Mouse (Mus musculus) midbrain, embryonic 11.5 days (tissue): ENCODE data around the gene Olfr1223. TPM values are rescaled to one million over a fixed set of nuclear protein-coding genes. Genes with fewer than 3 reads are reported as not detected.
"Not testable (repeated sequence)": the region's sequence is repeated elsewhere in the genome, so short reads cannot be mapped to it uniquely, and the experiment has no call there.

Experiments
- ATAC-seq: fragments of 200-750 bp; cut with Nextera tagmentation; 2 replicates; pipeline ENCODE4 v1.8.0; 2017; ENCODE audit warnings: moderate TSS enrichment, moderate library complexity; ENCODE audit not compliant: low FRiP score
- DNase-seq: peaks from one replicate; pipeline ENCODE4 v3.0.0; 2015; ENCODE audit warnings: low spot score; ENCODE audit errors: missing footprints
- H3K27ac ChIP-seq: fragments of 300-500 bp; sonication (generic); 2 replicates; pipeline ENCODE4 v1.5.1; 2014; ENCODE audit warnings: low read depth, low read length
- H3K27me3 ChIP-seq: fragments of 300-500 bp; sonication (generic); 2 replicates; pipeline ENCODE4 v1.6.1; 2014; ENCODE audit warnings: mild to moderate bottlenecking, low read length, moderate library complexity, mixed read lengths; ENCODE audit not compliant: control insufficient read depth, insufficient read depth
- H3K36me3 ChIP-seq: fragments of 300-500 bp; sonication (generic); 2 replicates; pipeline ENCODE4 v1.6.1; 2014; ENCODE audit warnings: mild to moderate bottlenecking, low read length, moderate library complexity, mixed read lengths; ENCODE audit not compliant: control insufficient read depth, insufficient read depth
- H3K4me1 ChIP-seq: fragments of 300-500 bp; sonication (generic); 2 replicates; pipeline ENCODE4 v1.6.1; 2014; ENCODE audit warnings: low read length; ENCODE audit not compliant: control insufficient read depth, insufficient read depth
- H3K4me2 ChIP-seq: fragments of 300-500 bp; sonication (generic); 2 replicates; pipeline ENCODE4 v1.6.1; 2014; ENCODE audit warnings: mild to moderate bottlenecking, moderate library complexity
- H3K4me3 ChIP-seq: fragments of 300-500 bp; sonication (generic); 2 replicates; pipeline ENCODE4 v1.5.1; 2014; ENCODE audit warnings: low read depth, low read length
- H3K9ac ChIP-seq: fragments of 300-500 bp; sonication (generic); 2 replicates; pipeline ENCODE4 v1.6.1; 2014; ENCODE audit warnings: low read length
- H3K9me3 ChIP-seq: fragments of 300-500 bp; sonication (generic); 2 replicates; pipeline ENCODE4 v1.6.1; 2016; ENCODE audit warnings: low read length; ENCODE audit not compliant: control insufficient read depth
- WGBS: fragments of 180-500 bp; shearing (Covaris S2); extraction: QIAGEN DNeasy Blood & Tissue Kit; methylation state at CpG from one replicate; pipeline ENCODE4 v1.1.7; 2014; 5-methylcytosine and 5-hydroxymethylcytosine counted together
- polyA plus RNA-seq: library from polyadenylated mRNA; unstranded; fragments of >200 nt; fragmentation: Nextera tagmentation; extraction: Ambion mirVana; gene quantifications from 2 replicates; pipeline ENCODE4 v1.2.1, GENCODE M21; 2014

Gene Olfr1223
- polyA plus RNA-seq, result not detected in 2 replicates

DNA sequence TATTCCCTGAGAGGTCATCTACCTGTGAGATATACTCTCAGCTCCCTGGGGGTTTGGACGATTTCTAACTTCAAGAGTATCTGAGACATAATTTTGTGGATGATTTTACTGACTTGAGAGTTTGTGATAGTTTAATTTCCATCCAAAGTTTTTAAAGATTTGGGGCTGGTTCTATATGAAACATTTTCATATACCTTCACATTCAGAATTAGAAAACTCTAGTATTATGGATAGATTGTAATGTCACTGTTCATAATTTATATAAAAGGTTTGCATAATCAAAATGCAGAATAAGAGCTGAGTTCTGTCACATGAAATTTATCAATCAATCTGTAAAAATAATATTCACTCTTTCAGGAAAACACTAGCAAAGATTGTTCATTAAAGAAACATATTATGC lies at the start of gene Olfr1223:
Gene Olfr1223 (minus strand): TSS at position 101 of the 400 bp plus-strand sequence.
- ATAC-seq, result no peak
- Histone ChIP-seq H3K4me3 (no peak within 1 kb of the TSS), H3K9me3 (no peaks in the 10 kb centered on the region), H3K4me1 (no peaks in the 10 kb centered on the region), H3K27ac (no peak within 1 kb of the TSS), H3K4me2 (no peak within 1 kb of the TSS), H3K27me3 (no peaks in the 10 kb centered on the region), H3K36me3 (no peaks in the 10 kb centered on the region), H3K9ac (no peak within 1 kb of the TSS)
- 69% methylated on average over 1 of the region's 1 CpGs for WGBS
- no peak for DNase-seq

DNA sequence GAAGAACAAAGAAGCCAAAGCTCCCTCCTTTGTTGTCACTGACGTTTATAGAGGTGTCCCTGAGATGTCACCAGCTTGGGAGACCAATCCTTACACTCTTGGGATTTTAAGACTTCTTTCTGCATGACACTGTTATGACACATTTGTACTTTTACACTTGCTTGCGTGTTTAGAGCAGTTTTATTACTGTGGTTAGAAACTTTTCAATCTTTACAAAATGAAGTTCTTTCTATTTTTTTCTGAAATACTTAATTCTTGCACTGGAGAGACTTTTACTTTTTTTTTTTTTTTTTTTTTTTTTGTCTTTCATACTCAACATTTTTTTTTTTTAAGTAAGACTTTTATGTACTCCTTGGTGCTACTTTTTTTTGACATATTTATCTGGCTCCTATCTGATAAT lies 48.6 kb upstream of the Olfr1223 start, which contains the start of gene Olfr1226:
Gene Olfr1226 (minus strand): TSS at position 101 of the 400 bp plus-strand sequence.
- DNase-seq (no peak), ATAC-seq (no peak)
- WGBS, result 68% methylated on average over 2 of the region's 2 CpGs
- Histone ChIP-seq H3K27me3 (no peaks in the 10 kb centered on the region), H3K4me1 (no peaks in the 10 kb centered on the region), H3K27ac (no peak within 1 kb of the TSS), H3K4me3 (no peak within 1 kb of the TSS), H3K9me3 (no peaks in the 10 kb centered on the region), H3K9ac (no peak within 1 kb of the TSS), H3K4me2 (no peak within 1 kb of the TSS), H3K36me3 (no peaks in the 10 kb centered on the region)

DNA sequence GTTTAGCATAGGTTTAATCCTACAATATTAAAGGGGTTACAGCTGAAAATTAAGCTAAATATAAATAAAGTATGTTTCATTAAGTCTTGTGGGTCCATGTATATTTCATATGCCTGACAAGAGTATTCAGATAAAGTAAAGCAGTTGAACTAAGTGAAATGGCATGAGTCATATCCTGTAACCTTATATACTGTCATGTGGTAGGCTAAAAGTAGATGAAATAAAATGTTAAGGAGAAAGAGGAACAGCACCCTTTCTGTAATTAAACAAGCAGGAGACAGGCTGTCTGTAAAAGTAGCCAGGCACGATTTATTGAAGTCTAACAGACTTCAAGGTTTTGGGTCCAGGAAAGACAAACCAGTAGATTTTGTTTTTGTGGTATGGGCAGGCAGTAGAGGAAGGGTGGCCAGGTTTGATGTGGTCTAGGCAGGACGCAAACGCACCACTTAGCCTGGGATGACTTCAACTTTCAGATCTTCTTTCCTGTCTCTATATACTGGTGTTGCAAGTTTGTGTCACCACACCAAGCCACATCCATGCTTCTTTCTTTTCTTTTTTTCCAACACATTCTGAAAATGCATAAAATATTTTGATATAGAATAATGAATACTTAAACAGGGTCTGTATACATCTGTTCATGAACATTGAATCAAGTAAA lies 45.1 kb upstream of the Olfr1223 start:
- DNase-seq (no peak), ATAC-seq (no peak)
- no peaks in the 10 kb centered on the region for H3K4me1 ChIP-seq
- H3K9ac ChIP-seq, result no peak overlapping the region
- no peaks in the 10 kb centered on the region for H3K36me3 ChIP-seq
- H3K4me3 ChIP-seq, result no peak overlapping the region
- H3K4me2 ChIP-seq, result no peak overlapping the region
- H3K27ac ChIP-seq, result no peak overlapping the region
- 92% methylated on average over 3 of the region's 3 CpGs for WGBS
- no peaks in the 10 kb centered on the region for H3K27me3 ChIP-seq
- no peaks in the 10 kb centered on the region for H3K9me3 ChIP-seq

DNA sequence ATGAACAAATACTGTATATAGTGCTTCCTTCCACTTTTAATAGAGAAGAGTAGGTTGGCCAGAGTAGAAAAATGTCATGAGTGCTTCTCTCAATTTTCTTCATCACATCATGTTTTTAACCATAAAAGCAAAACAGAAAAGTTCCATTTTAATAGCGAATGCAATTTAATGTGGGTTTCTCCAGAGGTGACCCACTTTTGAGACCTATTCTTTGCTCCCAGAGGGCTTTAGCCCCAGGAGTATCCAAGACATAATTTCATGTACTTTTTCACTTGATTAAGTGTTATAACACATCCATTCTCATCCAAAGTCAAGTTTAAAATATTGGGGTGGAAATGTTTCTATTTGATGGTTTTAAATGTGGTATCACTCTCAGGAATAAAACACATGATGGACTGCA lies 23.2 kb upstream of the Olfr1223 start, which contains the start of gene Olfr1225:
Gene Olfr1225 (minus strand): TSS at position 101 of the 400 bp plus-strand sequence.
- no peaks in the 10 kb centered on the region for H3K9me3 ChIP-seq
- no peaks in the 10 kb centered on the region for H3K4me1 ChIP-seq
- DNase-seq (no peak), ATAC-seq (no peak)
- H3K4me2 ChIP-seq, result no peak within 1 kb of the TSS
- H3K27me3 ChIP-seq, result no peaks in the 10 kb centered on the region
- no peak within 1 kb of the TSS for H3K4me3 ChIP-seq
- no peaks in the 10 kb centered on the region for H3K36me3 ChIP-seq
- H3K9ac ChIP-seq, result no peak within 1 kb of the TSS
- no peak within 1 kb of the TSS for H3K27ac ChIP-seq
- 86% methylated on average over 1 of the region's 1 CpGs for WGBS

DNA sequence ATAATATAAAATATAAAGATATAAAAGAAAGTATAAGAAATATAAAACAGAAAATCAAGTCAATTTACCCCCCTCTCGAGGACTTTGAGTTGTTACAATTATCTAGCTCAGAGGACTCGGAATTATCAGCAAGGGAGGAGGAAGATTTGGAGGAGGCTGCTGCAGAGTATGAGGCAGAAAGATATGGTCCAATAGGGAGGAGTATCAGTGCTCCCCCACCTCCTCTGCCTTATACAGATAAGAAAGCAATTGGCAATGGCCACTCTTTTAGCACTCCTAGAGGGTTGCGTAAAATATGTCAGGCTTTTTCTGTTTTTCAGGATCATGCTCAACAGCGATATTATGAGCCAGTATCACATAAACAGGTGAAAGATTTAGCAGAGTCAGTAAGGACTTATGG lies 13.4 kb upstream of the Olfr1223 start:
- H3K27ac ChIP-seq, H3K4me2 ChIP-seq, H3K36me3 ChIP-seq, H3K4me3 ChIP-seq, H3K9me3 ChIP-seq, H3K27me3 ChIP-seq, H3K9ac ChIP-seq, ATAC-seq, H3K4me1 ChIP-seq, DNase-seq: not testable (repeated sequence)
- 87% methylated on average over 4 of the region's 4 CpGs for WGBS

DNA sequence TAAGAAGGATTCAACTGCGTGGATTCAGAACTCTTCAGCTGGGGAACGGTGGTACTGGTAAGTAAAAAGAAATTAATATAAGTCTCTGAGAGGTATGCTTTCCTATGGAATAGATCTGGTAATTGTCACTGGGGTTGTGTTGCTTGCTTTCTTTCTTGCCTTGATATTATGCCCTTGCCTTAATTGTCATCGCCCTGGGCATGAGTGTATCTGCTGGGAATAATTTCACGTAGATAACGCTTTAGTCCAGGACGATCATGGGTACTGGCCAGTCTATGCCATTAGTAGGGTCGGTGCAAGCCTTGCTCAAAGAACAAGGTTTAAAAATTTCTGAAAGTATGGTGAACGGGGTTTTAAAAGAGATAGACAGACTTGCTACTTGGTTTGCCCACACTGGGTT lies 12.6 kb upstream of the Olfr1223 start, which contains the start of gene Olfr1224-ps1:
Gene Olfr1224-ps1 (minus strand): TSS at position 101 of the 400 bp plus-strand sequence.
- H3K27ac ChIP-seq, ATAC-seq, H3K27me3 ChIP-seq, H3K9me3 ChIP-seq, DNase-seq, H3K4me1 ChIP-seq, H3K4me3 ChIP-seq, H3K9ac ChIP-seq, H3K4me2 ChIP-seq, H3K36me3 ChIP-seq: not testable (repeated sequence)
- 94% methylated on average over 8 of the region's 8 CpGs for WGBS

DNA sequence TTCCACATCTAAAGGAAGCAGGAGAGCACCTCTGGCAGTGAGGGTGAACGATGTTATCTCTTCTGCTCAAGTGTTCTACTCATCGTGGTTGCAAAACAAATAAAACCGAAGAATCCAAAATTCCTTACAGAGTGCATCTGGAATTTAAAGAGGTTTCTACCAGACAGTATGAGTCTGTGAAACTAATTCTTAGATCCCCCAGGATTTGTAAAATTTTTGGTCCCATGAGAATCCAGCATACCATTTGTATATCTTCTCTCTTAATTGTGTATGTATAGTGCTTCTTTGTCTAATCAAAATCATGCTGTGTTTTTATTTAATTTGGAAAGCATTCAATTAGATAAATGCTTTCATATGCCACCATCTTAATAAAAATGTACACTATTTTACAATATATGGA lies 18.4 kb downstream of the Olfr1223 start, which contains the start of gene Olfr1222:
Gene Olfr1222 (minus strand): TSS at position 101 of the 400 bp plus-strand sequence.
- H3K9me3 ChIP-seq, result no peaks in the 10 kb centered on the region
- no peaks in the 10 kb centered on the region for H3K4me1 ChIP-seq
- no peak within 1 kb of the TSS for H3K4me3 ChIP-seq
- 72% methylated on average over 3 of the region's 3 CpGs for WGBS
- ATAC-seq (no peak), DNase-seq (no peak)
- no peak within 1 kb of the TSS for H3K9ac ChIP-seq
- no peak within 1 kb of the TSS for H3K4me2 ChIP-seq
- H3K27ac ChIP-seq, result no peak within 1 kb of the TSS
- H3K27me3 ChIP-seq, result no peaks in the 10 kb centered on the region
- no peaks in the 10 kb centered on the region for H3K36me3 ChIP-seq

DNA sequence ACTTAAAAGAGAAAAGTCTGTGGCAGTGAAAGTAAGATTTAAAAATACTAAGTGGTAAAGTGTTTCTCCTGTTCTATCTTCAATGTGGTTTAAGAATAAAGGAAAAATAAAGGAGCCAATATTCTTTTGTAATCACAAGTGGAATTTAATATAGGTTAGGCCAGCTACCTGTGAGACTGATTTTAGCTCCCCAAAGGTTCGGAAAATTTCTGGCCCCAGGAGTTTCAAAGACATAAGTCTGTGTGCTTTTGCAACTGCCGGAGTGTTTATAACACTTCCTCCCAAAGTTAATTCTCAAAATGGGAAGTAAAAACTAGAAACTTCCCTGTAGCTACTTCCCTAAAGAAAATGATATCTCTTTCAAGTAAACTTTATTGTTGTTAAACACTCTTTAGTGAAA lies 34.2 kb downstream of the Olfr1223 start, which contains the start of gene Olfr1221:
Gene Olfr1221 (minus strand): TSS at position 101 of the 400 bp plus-strand sequence.
- WGBS, result 88% methylated on average over 2 of the region's 2 CpGs
- Histone ChIP-seq H3K36me3 (no peaks in the 10 kb centered on the region), H3K9me3 (no peaks in the 10 kb centered on the region), H3K27ac (no peak within 1 kb of the TSS), H3K27me3 (no peaks in the 10 kb centered on the region), H3K9ac (no peak within 1 kb of the TSS), H3K4me2 (no peak within 1 kb of the TSS), H3K4me3 (no peak within 1 kb of the TSS), H3K4me1 (no peaks in the 10 kb centered on the region)
- ATAC-seq, result no peak
- DNase-seq, result no peak

DNA sequence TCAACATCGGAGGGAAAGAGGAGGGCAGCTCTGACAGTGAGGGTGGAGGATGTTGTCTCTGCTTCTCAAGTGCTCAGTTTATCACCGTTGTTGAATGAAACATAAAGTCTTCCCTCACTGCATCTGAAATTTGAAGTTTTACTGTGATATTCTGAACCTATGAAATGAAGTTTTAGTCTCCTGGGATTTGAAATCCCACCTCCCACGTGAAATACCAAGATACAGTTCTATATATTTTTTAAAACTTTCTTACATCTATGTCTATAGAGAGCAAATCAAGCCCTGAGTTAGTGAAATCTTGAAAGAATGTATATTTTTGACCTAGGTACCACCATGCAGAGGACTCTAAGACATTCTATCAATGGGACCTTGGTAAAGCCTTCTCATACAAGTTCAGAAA lies 44.6 kb downstream of the Olfr1223 start, which contains the start of gene Olfr1220:
Gene Olfr1220 (minus strand): TSS at position 101 of the 400 bp plus-strand sequence.
- H3K27ac ChIP-seq, result no peak within 1 kb of the TSS
- no peaks in the 10 kb centered on the region for H3K9me3 ChIP-seq
- H3K4me1 ChIP-seq, result no peaks in the 10 kb centered on the region
- ATAC-seq (no peak), DNase-seq (no peak)
- no peaks in the 10 kb centered on the region for H3K36me3 ChIP-seq
- 85% methylated on average over 3 of the region's 3 CpGs for WGBS
- no peak within 1 kb of the TSS for H3K9ac ChIP-seq
- H3K4me2 ChIP-seq, result no peak within 1 kb of the TSS
- H3K27me3 ChIP-seq, result no peaks in the 10 kb centered on the region
- no peak within 1 kb of the TSS for H3K4me3 ChIP-seq
